Mouse (Mus musculus): ENCODE measurements at regions not wholly inside any gene's neighbourhood (a gene's known extent, or its start where the extent isn't known, plus 50 kb on each side); places are given as distances from the start of the nearest gene placed in this dataset.

DNA sequence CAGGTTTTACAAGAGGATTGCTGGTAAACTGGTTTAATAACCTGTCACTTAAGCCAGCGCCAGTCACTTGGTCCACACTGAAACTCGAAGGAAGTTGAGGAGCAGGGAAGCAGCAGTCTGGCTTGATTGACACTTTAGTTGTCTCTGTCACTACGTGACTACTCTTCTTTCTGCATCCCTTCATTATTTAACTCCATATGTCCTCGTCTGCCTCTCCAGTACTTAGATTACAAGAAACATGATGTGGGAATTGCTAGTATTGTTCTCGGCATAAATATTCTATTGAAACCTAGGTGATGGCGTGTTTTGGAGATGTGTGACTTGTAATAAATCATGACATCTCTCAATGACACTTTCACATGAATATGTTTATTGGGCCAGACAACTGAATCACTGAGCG, 758.3 kb upstream of the Tmprss15 start:
- Histone ChIP-seq H3K27me3 (ENCODE audit: control insufficient read depth, insufficient read depth, insufficient read length) (no peaks in the 10 kb centered on the region), H3K4me3 (no peak overlapping the region), H3K4me2 (ENCODE audit: low read depth) (no peak overlapping the region), H3ac (ENCODE audit: control insufficient read depth, insufficient read length) (no peak overlapping the region), H3K36me3 (ENCODE audit: control insufficient read depth, insufficient read depth) (no peaks in the 10 kb centered on the region), H3K79me2 (ENCODE audit: control insufficient read depth, insufficient read depth) (no peaks in the 10 kb centered on the region)
- TF ChIP-seq POLR2AphosphoS2 (IDR thresholded peaks at IDR 0.05; ENCODE audit: insufficient read length, low read depth): no peak
- no peak for TF ChIP-seq TCF12 (IDR thresholded peaks at IDR 0.05; ENCODE audit: insufficient read depth, poor library complexity, severe bottlenecking)
- no peak for TF ChIP-seq POLR2A (IDR thresholded peaks at IDR 0.05; ENCODE audit: insufficient read length, low read depth)
- TF ChIP-seq MAX (IDR thresholded peaks at IDR 0.05; ENCODE audit: low read depth): no peak
- TF ChIP-seq MYOG (IDR thresholded peaks at IDR 0.05; ENCODE audit: control insufficient read depth in 1 of 3, insufficient read depth in 1 of 3, insufficient read length in 2 of 3, low read depth in 2 of 3): no peak
- TF ChIP-seq SRF (IDR thresholded peaks at IDR 0.05; ENCODE audit: control insufficient read depth, insufficient read length, low read depth): no peak
- TF ChIP-seq E2F4 (IDR thresholded peaks at IDR 0.05; ENCODE audit: insufficient read depth): no peak

DNA sequence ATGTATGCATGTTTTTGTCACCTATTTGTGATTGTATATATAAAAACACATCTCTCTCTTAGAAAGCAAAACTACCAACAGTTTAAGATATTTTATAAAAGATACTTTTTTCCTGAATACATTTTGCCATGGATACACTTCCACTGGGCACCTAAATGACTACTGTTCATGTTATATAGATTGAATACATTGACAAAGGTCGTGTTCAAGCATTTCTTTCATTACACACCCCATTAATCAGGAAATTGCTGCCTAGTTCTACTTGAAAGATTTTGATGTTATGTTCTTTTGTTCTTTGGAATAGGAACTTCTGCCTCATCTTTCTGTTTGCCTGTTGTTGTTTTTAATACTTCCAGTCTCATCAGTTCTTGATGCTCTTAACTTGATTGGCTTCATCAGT, 726.0 kb upstream of the Tmprss15 start:
- H3K27me3 ChIP-seq (ENCODE audit: control insufficient read depth, insufficient read depth, insufficient read length): no peaks in the 10 kb centered on the region
- no peak overlapping the region for H3ac ChIP-seq (ENCODE audit: control insufficient read depth, insufficient read length)
- no peaks in the 10 kb centered on the region for H3K79me2 ChIP-seq (ENCODE audit: control insufficient read depth, insufficient read depth)
- TF ChIP-seq MYOD1 (IDR thresholded peaks at IDR 0.05; ENCODE audit: control insufficient read depth in 1 of 3, insufficient read length in 2 of 3, low read depth in 2 of 3): no peak
- TF ChIP-seq MAX (IDR thresholded peaks at IDR 0.05; ENCODE audit: low read depth): no peak
- no peak for TF ChIP-seq E2F4 (IDR thresholded peaks at IDR 0.05; ENCODE audit: insufficient read depth)
- no peak for TF ChIP-seq POLR2A (IDR thresholded peaks at IDR 0.05; ENCODE audit: insufficient read length, low read depth)
- TF ChIP-seq TCF3 (IDR thresholded peaks at IDR 0.05; ENCODE audit: insufficient read length, low read depth): no peak
- TF ChIP-seq MYOG (IDR thresholded peaks at IDR 0.05; ENCODE audit: control insufficient read depth in 1 of 3, insufficient read depth in 1 of 3, insufficient read length in 2 of 3, low read depth in 2 of 3): no peak
- TF ChIP-seq SRF (IDR thresholded peaks at IDR 0.05; ENCODE audit: control insufficient read depth, insufficient read length, low read depth): no peak
- TF ChIP-seq REST (IDR thresholded peaks at IDR 0.05; ENCODE audit: insufficient read depth, insufficient read length): no peak
- no peak for TF ChIP-seq CEBPB (IDR thresholded peaks at IDR 0.05; ENCODE audit: insufficient read depth, poor library complexity, severe bottlenecking)
- TF ChIP-seq POLR2AphosphoS2 (IDR thresholded peaks at IDR 0.05; ENCODE audit: insufficient read length, low read depth): no peak
- no peak for TF ChIP-seq TCF12 (IDR thresholded peaks at IDR 0.05; ENCODE audit: insufficient read depth, poor library complexity, severe bottlenecking)
- TF ChIP-seq USF1 (IDR thresholded peaks at IDR 0.05; ENCODE audit: low read depth): no peak
- no peak overlapping the region for H3K4me3 ChIP-seq
- H3K4me2 ChIP-seq (ENCODE audit: low read depth): no peak overlapping the region
- H3K36me3 ChIP-seq (ENCODE audit: control insufficient read depth, insufficient read depth): no peaks in the 10 kb centered on the region

- TF ChIP-seq POLR2AphosphoS2 (IDR thresholded peaks at IDR 0.05; ENCODE audit: insufficient read length, low read depth) (no peak), MYOD1 (IDR thresholded peaks at IDR 0.05; ENCODE audit: control insufficient read depth in 1 of 3, insufficient read length in 2 of 3, low read depth in 2 of 3) (no peak), TCF12 (IDR thresholded peaks at IDR 0.05; ENCODE audit: insufficient read depth, poor library complexity, severe bottlenecking) (no peak), TCF3 (IDR thresholded peaks at IDR 0.05; ENCODE audit: insufficient read length, low read depth) (no peak), SRF (IDR thresholded peaks at IDR 0.05; ENCODE audit: control insufficient read depth, insufficient read length, low read depth) (no peak), POLR2A (IDR thresholded peaks at IDR 0.05; ENCODE audit: insufficient read length, low read depth) (no peak), MYOG (IDR thresholded peaks at IDR 0.05; ENCODE audit: control insufficient read depth in 1 of 3, insufficient read depth in 1 of 3, insufficient read length in 2 of 3, low read depth in 2 of 3) (no peak), CEBPB (IDR thresholded peaks at IDR 0.05; ENCODE audit: insufficient read depth, poor library complexity, severe bottlenecking) (no peak), REST (IDR thresholded peaks at IDR 0.05; ENCODE audit: insufficient read depth, insufficient read length) (no peak), E2F4 (IDR thresholded peaks at IDR 0.05; ENCODE audit: insufficient read depth) (no peak), USF1 (IDR thresholded peaks at IDR 0.05; ENCODE audit: low read depth) (no peak), MAX (IDR thresholded peaks at IDR 0.05; ENCODE audit: low read depth) (no peak)
- Histone ChIP-seq H3K79me2 (ENCODE audit: control insufficient read depth, insufficient read depth) (no peaks in the 10 kb centered on the region), H3K4me3 (no peak overlapping the region), H3K4me2 (ENCODE audit: low read depth) (no peak overlapping the region), H3K27me3 (ENCODE audit: control insufficient read depth, insufficient read depth, insufficient read length) (no peaks in the 10 kb centered on the region), H3K36me3 (ENCODE audit: control insufficient read depth, insufficient read depth) (no peaks in the 10 kb centered on the region), H3ac (ENCODE audit: control insufficient read depth, insufficient read length) (no peak overlapping the region)
Observed at GRCm38 (mm10) chr16:79778729-79779128, 687.8 kb upstream of the Tmprss15 start.
